Mouse (Mus musculus) liver, adult 2 months (tissue): ENCODE results near the gene Slc41a3. TPM values are rescaled to one million over a fixed set of nuclear protein-coding genes. Genes with fewer than 3 reads are reported as not detected.
A peak's percentile ranks its signal among the peaks of the same experiment; 100 is the strongest.

ENCODE experiments used
- DNase-seq: peaks from one replicate; pipeline ENCODE4 v3.0.0-alpha.2; 2011; ENCODE audit warnings: low read depth, low spot score; ENCODE audit errors: extremely low read depth
- H3K27ac ChIP-seq: fragments of 200-500 bp; replicated peaks from 2 replicates; pipeline ENCODE4 v1.5.1; 2012; ENCODE audit warnings: low read depth, mild to moderate bottlenecking, control low read depth, inconsistent platforms, low read length; ENCODE audit not compliant: insufficient read depth
- H3K27me3 ChIP-seq: fragments of 200-500 bp; 2 replicates; pipeline ENCODE4 v1.6.1; 2012; ENCODE audit warnings: mild to moderate bottlenecking, moderate library complexity, low read length, inconsistent platforms; ENCODE audit not compliant: control insufficient read depth, insufficient read depth
- H3K36me3 ChIP-seq: fragments of 200-500 bp; 2 replicates; pipeline ENCODE4 v1.6.1; 2012; ENCODE audit warnings: low read length, inconsistent platforms; ENCODE audit not compliant: control insufficient read depth, insufficient read depth
- H3K4me1 ChIP-seq: fragments of 200-500 bp; 2 replicates; pipeline ENCODE4 v1.6.1; 2011; ENCODE audit warnings: low read length; ENCODE audit not compliant: control insufficient read depth, insufficient read depth
- H3K4me3 ChIP-seq: fragments of 200-500 bp; 2 replicates; pipeline ENCODE4 v1.5.1; 2011; ENCODE audit warnings: low read depth, mild to moderate bottlenecking, control low read depth, low read length, moderate library complexity; ENCODE audit not compliant: insufficient read depth
- H3K79me2 ChIP-seq: fragments of 200-500 bp; 2 replicates; pipeline ENCODE4 v1.6.1; 2012; ENCODE audit warnings: inconsistent platforms, mild to moderate bottlenecking, low read length, moderate library complexity; ENCODE audit not compliant: control insufficient read depth, insufficient read depth
- H3K9ac ChIP-seq: fragments of 200-500 bp; 2 replicates; pipeline ENCODE4 v1.6.1; 2012; ENCODE audit warnings: low read depth, mild to moderate bottlenecking, control low read depth, inconsistent platforms, low read length
- CTCF ChIP-seq: fragments of 200-500 bp; IDR thresholded peaks from 2 replicates; pipeline ENCODE4 v1.5.1; 2011; ENCODE audit warnings: low read depth, low read length, control low read depth
- POLR2A ChIP-seq: fragments of 200-500 bp; IDR thresholded peaks from 2 replicates; pipeline ENCODE4 v1.6.1; 2011; ENCODE audit warnings: low read length, control low read depth; ENCODE audit not compliant: insufficient read depth; ENCODE audit errors: extremely low read depth
- WGBS: fragments of 180-500 bp; shearing (Covaris S2); methylation state at CpG from one replicate; pipeline ENCODE4 v1.1.7; 2018; 5-methylcytosine and 5-hydroxymethylcytosine counted together
- polyA plus RNA-seq: library from polyadenylated mRNA; depleted of rRNA; stranded (reverse); fragments of >200 nt; gene quantifications from 2 replicates; pipeline ENCODE4 v1.2.3, GENCODE M21; 2012; rRNA removed
- total RNA-seq: library from RNA; depleted of rRNA; stranded (reverse); fragments of >200 nt; gene quantifications from 2 replicates; pipeline ENCODE4 v1.2.3, GENCODE M21; 2014; rRNA removed

Slc41a3 gene
- total RNA-seq = 1.1 and 1.5 TPM in 2 replicates
- 1.0 and 1.5 TPM in 2 replicates for polyA plus RNA-seq

DNA sequence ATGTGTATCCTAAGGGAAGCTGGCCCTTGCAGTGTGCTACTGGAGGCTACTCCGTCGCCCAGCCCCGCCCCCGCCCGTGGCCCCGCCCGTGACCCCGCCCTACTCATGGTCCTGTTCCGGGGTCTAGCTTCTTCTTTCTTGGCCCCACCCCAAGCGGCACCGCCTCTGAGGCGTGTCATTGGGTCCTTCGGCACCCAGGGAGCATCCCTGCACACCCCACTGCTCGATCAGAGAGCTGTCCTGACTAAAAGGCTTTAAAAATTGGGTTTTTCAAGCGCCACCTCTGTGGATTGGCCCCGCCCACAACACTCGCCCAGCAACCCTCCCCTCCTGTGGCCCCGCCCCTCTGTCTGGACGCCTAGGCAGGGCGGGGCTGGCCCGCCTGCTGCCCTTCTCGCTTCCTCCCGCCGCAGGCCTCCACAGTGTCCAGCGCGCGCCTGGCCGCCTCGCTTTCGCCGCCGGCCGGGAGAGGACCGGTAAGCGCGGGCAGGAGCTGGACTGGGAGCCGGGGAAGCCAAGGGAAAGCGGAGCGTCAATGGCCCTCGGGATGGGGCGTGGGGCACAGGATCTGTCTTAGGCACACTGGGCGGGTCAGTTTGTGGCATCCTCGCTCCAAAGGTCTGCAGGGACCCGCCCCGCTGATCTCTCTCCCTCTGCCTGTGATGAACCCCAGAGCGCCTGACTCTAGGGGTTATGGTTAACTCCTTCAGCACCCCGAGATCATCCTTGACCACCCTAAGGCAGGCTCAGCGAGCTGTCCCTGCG lies at the start of gene Slc41a3:
Gene Slc41a3 (plus strand): TSS at position 193 of the 765 bp plus-strand sequence.
- Histone ChIP-seq H3K79me2 (no peaks in the 10 kb centered on the region), H3K4me3 (peak within 1 kb of the TSS; percentile 74), H3K27ac (peak within 1 kb of the TSS; percentile 80), H3K4me1 (peaks cover 21% of the 10 kb centered on the region), H3K27me3 (no peaks in the 10 kb centered on the region), H3K9ac (peak within 1 kb of the TSS; percentile 80), H3K36me3 (no peaks in the 10 kb centered on the region)
- peak; percentile 72 for DNase-seq
- TF ChIP-seq POLR2A (peak; percentile 47; the same call in 1 of the 2 replicates), CTCF (no peak)
- 2% methylated on average over 49 of the region's 49 CpGs for WGBS

GRCm38 (mm10) chr6:90556534-90557058 lies 47.9 kb upstream of the Slc41a3 start:
- WGBS = 21% methylated on average over 2 of the region's 2 CpGs
- peak overlapping the region; percentile 56 for H3K27ac ChIP-seq

DNA sequence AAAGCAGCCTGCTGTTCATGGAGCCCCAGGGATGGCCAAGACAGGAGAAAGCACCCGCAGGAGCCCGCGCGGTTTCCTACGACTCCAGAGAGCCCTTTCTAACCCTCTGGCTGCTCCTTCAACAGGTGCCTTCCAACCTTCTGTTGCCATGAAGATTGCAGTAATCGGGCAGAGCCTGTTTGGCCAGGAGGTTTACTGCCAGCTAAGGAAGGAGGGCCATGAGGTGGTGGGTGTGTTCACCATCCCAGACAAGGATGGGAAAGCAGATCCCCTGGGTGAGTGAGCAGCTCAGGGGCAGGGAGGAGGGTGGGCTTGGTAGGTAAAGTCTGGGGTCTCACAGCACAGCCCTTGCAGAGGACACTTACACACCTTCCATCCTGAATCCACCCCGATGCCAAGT lies 47.4 kb upstream of the Slc41a3 start:
- no peak overlapping the region for H3K4me3 ChIP-seq
- H3K27me3 ChIP-seq = no peaks in the 10 kb centered on the region
- 65% methylated on average over 7 of the region's 7 CpGs for WGBS
- peaks cover 41% of the 10 kb centered on the region for H3K36me3 ChIP-seq
- peaks cover 32% of the 10 kb centered on the region for H3K4me1 ChIP-seq
- H3K79me2 ChIP-seq = peaks cover 19% of the 10 kb centered on the region
- peak overlapping the region; percentile 56 for H3K27ac ChIP-seq
- TF ChIP-seq POLR2A = no peak
- no peak for TF ChIP-seq CTCF
- H3K9ac ChIP-seq = peak overlapping the region; percentile 35
- no peak for DNase-seq

More at GRCm38 (mm10) chr6:90556534-90557058, 47.9 kb upstream of the Slc41a3 start:
- Histone ChIP-seq H3K27me3 (no peaks in the 10 kb centered on the region), H3K4me1 (peaks cover 32% of the 10 kb centered on the region), H3K4me3 (0 out of 2 replicates have a peak overlapping the region, but pooled peaks have one; percentile 6), H3K36me3 (peaks cover 36% of the 10 kb centered on the region), H3K79me2 (peaks cover 24% of the 10 kb centered on the region), H3K9ac (peak overlapping the region; percentile 35)
- no peak for TF ChIP-seq CTCF
- no peak for TF ChIP-seq POLR2A
- DNase-seq = peak; percentile 60

DNA sequence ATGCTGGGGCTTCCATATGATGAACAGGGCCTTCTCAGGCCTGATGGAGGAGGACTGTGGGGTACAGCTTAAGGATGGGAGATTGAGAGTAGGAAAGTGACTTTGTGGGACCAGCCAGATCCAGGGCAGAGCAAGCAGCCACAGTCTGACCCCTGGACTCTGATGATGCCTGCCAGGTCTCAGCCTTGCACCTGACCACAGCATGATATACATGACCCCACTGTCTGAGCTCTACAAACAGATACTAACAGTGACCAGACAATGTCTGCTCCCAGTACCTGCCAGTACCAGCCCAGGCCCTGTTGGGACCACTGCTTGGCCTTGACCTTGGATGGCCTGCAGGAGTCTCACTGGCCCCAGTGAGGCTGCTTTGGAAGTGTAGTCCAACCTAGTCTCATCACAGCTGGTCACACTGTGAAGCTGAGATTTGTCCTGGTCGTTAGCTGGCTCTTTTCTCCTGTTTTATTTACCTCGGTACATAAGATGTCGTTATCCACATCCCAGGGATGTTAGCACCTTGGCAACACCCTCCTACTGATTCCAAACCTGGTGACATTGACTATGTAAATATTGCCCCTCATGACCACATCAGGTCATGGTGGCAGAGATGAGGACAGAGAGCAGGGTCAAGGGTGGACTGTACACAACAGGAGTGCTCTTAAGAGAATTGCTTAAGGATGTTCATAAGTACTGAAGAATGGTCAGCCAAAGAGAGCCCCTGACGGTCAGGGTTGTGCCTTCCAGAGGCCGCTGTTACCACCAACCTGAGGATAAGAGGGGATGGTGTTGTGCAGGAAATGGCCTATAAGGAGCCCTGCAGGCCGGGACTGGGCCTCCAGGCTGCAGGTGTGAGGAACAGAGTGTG lies 46.5 kb upstream of the Slc41a3 start:
- Histone ChIP-seq H3K4me3 (no peak overlapping the region), H3K9ac (peak overlapping the region; percentile 4), H3K4me1 (peaks cover 32% of the 10 kb centered on the region), H3K36me3 (peaks cover 49% of the 10 kb centered on the region), H3K79me2 (peaks cover 13% of the 10 kb centered on the region; the same call in 1 of the 2 replicates), H3K27me3 (no peaks in the 10 kb centered on the region), H3K27ac (peak overlapping the region; percentile 56)
- TF ChIP-seq CTCF (no peak), POLR2A (no peak)
- WGBS = 40% methylated on average over 6 of the region's 6 CpGs
- peak; percentile 84 for DNase-seq

DNA sequence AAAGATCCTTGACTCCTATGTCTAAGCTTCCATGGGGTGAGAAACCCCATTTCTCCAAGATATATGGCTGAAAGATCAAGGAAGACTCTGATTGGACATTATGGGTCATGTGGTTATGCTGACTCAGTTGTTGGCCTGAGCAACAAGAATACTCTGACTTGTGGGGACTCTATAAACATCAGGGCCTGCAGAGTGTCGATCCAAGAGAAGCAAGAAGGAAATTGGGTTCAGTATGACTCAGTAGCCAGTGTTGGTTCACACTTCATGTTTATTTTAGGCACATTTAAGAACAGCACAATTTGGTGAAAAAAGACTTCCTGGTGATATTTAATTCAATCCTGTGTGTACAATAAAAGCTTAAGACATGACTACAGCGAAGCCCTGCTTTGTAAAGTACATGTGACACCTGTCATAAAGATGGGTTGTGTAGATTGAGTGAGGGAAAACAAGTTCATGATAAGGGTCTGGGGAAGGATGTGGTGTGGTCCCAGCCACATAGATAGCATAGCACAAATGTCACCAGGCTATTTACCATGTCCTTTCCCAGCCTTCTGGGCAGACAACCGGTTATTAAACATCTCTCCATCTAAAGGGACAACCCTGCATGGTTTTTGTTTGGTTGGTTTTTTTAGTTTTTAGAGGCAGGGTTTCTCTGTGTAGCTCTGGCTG lies 44.0 kb upstream of the Slc41a3 start:
- H3K9ac ChIP-seq = no peak overlapping the region
- peaks cover 72% of the 10 kb centered on the region for H3K36me3 ChIP-seq
- TF ChIP-seq POLR2A (no peak), CTCF (no peak)
- H3K4me1 ChIP-seq = peaks cover 21% of the 10 kb centered on the region
- peaks cover 13% of the 10 kb centered on the region; the same call in 1 of the 2 replicates for H3K79me2 ChIP-seq
- no peak overlapping the region for H3K4me3 ChIP-seq
- no peak for DNase-seq
- WGBS = 52% methylated on average over 3 of the region's 3 CpGs
- H3K27ac ChIP-seq = no peak overlapping the region
- no peaks in the 10 kb centered on the region for H3K27me3 ChIP-seq
